Mouse (Mus musculus) liver, embryonic 16.5 days (tissue): ENCODE data around the gene Zc3hav1. TPM values are rescaled to one million over a fixed set of nuclear protein-coding genes. Genes with fewer than 3 reads are reported as not detected.

ENCODE experiments used
- ATAC-seq: fragments of 200-750 bp; cut with Nextera tagmentation; 2 replicates; pipeline ENCODE4 v1.8.0; 2017; ENCODE audit warnings: low read depth, mild to moderate bottlenecking, moderate number of reproducible peaks, moderate library complexity
- H3K27ac ChIP-seq: fragments of 300-500 bp; sonication (generic); 2 replicates; pipeline ENCODE4 v1.5.1; 2014; ENCODE audit warnings: mild to moderate bottlenecking, low read length
- H3K27me3 ChIP-seq: fragments of 300-500 bp; sonication (generic); 2 replicates; pipeline ENCODE4 v1.6.1; 2014; ENCODE audit warnings: low read depth, low read length, mixed read lengths; ENCODE audit not compliant: control insufficient read depth, insufficient read depth
- H3K36me3 ChIP-seq: fragments of 300-500 bp; sonication (generic); 2 replicates; pipeline ENCODE4 v1.6.1; 2014; ENCODE audit warnings: mild to moderate bottlenecking; ENCODE audit not compliant: control insufficient read depth, insufficient read depth
- H3K4me1 ChIP-seq: fragments of 300-500 bp; sonication (generic); 2 replicates; pipeline ENCODE4 v1.6.1; 2014; ENCODE audit warnings: low read depth, low read length, mixed read lengths; ENCODE audit not compliant: control insufficient read depth
- H3K4me2 ChIP-seq: fragments of 300-500 bp; sonication (generic); 2 replicates; pipeline ENCODE4 v1.6.1; 2014; ENCODE audit warnings: low read depth, low read length, mixed read lengths
- H3K4me3 ChIP-seq: fragments of 300-500 bp; sonication (generic); 2 replicates; pipeline ENCODE4 v1.5.1; 2014; ENCODE audit warnings: low read depth, mild to moderate bottlenecking, low read length
- H3K9ac ChIP-seq: fragments of 300-500 bp; sonication (generic); 2 replicates; pipeline ENCODE4 v1.6.1; 2014; ENCODE audit warnings: low read depth, low read length
- H3K9me3 ChIP-seq: fragments of 300-500 bp; sonication (generic); replicated peaks from 2 replicates; pipeline ENCODE4 v1.6.1; 2016; ENCODE audit warnings: low read length; ENCODE audit not compliant: control insufficient read depth
- WGBS: fragments of 180-500 bp; shearing (Covaris S2); extraction: QIAGEN DNeasy Blood & Tissue Kit; methylation state at CpG from one replicate; pipeline ENCODE4 v1.1.7; 2014; ENCODE audit not compliant: insufficient replicate concordance; 5-methylcytosine and 5-hydroxymethylcytosine counted together
- polyA plus RNA-seq: library from polyadenylated mRNA; unstranded; fragments of >200 nt; fragmentation: Nextera tagmentation; extraction: Ambion mirVana; gene quantifications from 2 replicates; pipeline ENCODE4 v1.2.1, GENCODE M21; 2015

The Zc3hav1 gene
- 21.4 and 22.3 TPM in 2 replicates for polyA plus RNA-seq

- peak; percentile 95 for ATAC-seq
- no peaks in the 10 kb centered on the region for H3K9me3 ChIP-seq
Observed at GRCm38 (mm10) chr6:38353811-38354722, at the start of gene Zc3hav1. Gene Zc3hav1 (minus strand): TSS chr6:38354603.

GRCm38 (mm10) chr6:38389671-38390070 lies 35.3 kb upstream of the Zc3hav1 start:
- H3K9ac ChIP-seq: no peak overlapping the region
- no peak overlapping the region for H3K4me2 ChIP-seq
- no peaks in the 10 kb centered on the region for H3K27me3 ChIP-seq
- H3K9me3 ChIP-seq: no peaks in the 10 kb centered on the region
- H3K4me1 ChIP-seq: no peaks in the 10 kb centered on the region
- no peak overlapping the region for H3K4me3 ChIP-seq
- H3K36me3 ChIP-seq: no peaks in the 10 kb centered on the region
- no peak for ATAC-seq
- 76% methylated on average over 3 of the region's 3 CpGs for WGBS
- no peak overlapping the region for H3K27ac ChIP-seq

More at GRCm38 (mm10) chr6:38353811-38354722, at the start of gene Zc3hav1:
- Histone ChIP-seq H3K4me2 (peak within 1 kb of the TSS; percentile 76), H3K9ac (peak within 1 kb of the TSS; percentile 96), H3K36me3 (peaks cover 3% of the 10 kb centered on the region), H3K4me3 (peak within 1 kb of the TSS; percentile 91), H3K4me1 (peaks cover 52% of the 10 kb centered on the region), H3K27ac (peak within 1 kb of the TSS; percentile 100), H3K27me3 (no peaks in the 10 kb centered on the region)
- whole genome bisulfite sequencing: under 1% methylated on average over 87 of the region's 87 CpGs

- Histone ChIP-seq H3K27ac (peak within 1 kb of the TSS; percentile 66), H3K36me3 (no peaks in the 10 kb centered on the region), H3K4me1 (peaks cover 10% of the 10 kb centered on the region), H3K4me3 (peak within 1 kb of the TSS; percentile 68), H3K4me2 (peak within 1 kb of the TSS; percentile 96), H3K27me3 (no peaks in the 10 kb centered on the region), H3K9me3 (no peaks in the 10 kb centered on the region), H3K9ac (peak within 1 kb of the TSS; percentile 74)
- WGBS: under 1% methylated on average over 26 of the region's 26 CpGs
- ATAC-seq: peak; percentile 91
Observed at GRCm38 (mm10) chr6:38381129-38381771, 26.8 kb upstream of the Zc3hav1 start, which contains the start of gene Ttc26. Gene Ttc26 (plus strand): TSS chr6:38381469.

- 2% methylated on average over 4 of the region's 4 CpGs for WGBS
- H3K27ac ChIP-seq: peak overlapping the region; percentile 66
- no peaks in the 10 kb centered on the region for H3K9me3 ChIP-seq
- H3K27me3 ChIP-seq: no peaks in the 10 kb centered on the region
- H3K36me3 ChIP-seq: no peaks in the 10 kb centered on the region
- H3K4me3 ChIP-seq: peak overlapping the region; percentile 68
- H3K9ac ChIP-seq: peak overlapping the region; percentile 74
- peak overlapping the region; percentile 96 for H3K4me2 ChIP-seq
- no peak for ATAC-seq
- H3K4me1 ChIP-seq: peaks cover 10% of the 10 kb centered on the region
Observed at GRCm38 (mm10) chr6:38380764-38381128, 26.3 kb upstream of the Zc3hav1 start.

GRCm38 (mm10) chr6:38374271-38374670 lies 19.9 kb upstream of the Zc3hav1 start:
- Histone ChIP-seq H3K4me2 (no peak overlapping the region), H3K27ac (no peak overlapping the region), H3K9me3 (no peaks in the 10 kb centered on the region), H3K4me3 (no peak overlapping the region), H3K9ac (no peak overlapping the region), H3K36me3 (no peaks in the 10 kb centered on the region), H3K27me3 (no peaks in the 10 kb centered on the region), H3K4me1 (no peaks in the 10 kb centered on the region)
- ATAC-seq: no peak
- 54% methylated on average over 1 of the region's 1 CpGs for WGBS

GRCm38 (mm10) chr6:38369945-38370344 lies 15.5 kb upstream of the Zc3hav1 start:
- Histone ChIP-seq H3K36me3 (no peaks in the 10 kb centered on the region), H3K4me2 (no peak overlapping the region), H3K4me1 (no peaks in the 10 kb centered on the region), H3K27ac (no peak overlapping the region), H3K9me3 (no peaks in the 10 kb centered on the region), H3K4me3 (no peak overlapping the region), H3K9ac (no peak overlapping the region), H3K27me3 (no peaks in the 10 kb centered on the region; the same call in 1 of the 2 replicates)
- ATAC-seq: no peak
- WGBS: 67% methylated on average over 3 of the region's 3 CpGs

GRCm38 (mm10) chr6:38364121-38364520 lies 9.7 kb upstream of the Zc3hav1 start:
- Histone ChIP-seq H3K27me3 (no peaks in the 10 kb centered on the region; the same call in 1 of the 2 replicates), H3K4me1 (peaks cover 18% of the 10 kb centered on the region), H3K4me3 (no peak overlapping the region), H3K9ac (no peak overlapping the region), H3K36me3 (no peaks in the 10 kb centered on the region), H3K4me2 (no peak overlapping the region), H3K27ac (no peak overlapping the region), H3K9me3 (no peaks in the 10 kb centered on the region)
- no peak for ATAC-seq

GRCm38 (mm10) chr6:38363370-38363769 lies 9.0 kb upstream of the Zc3hav1 start:
- no peaks in the 10 kb centered on the region; the same call in 1 of the 2 replicates for H3K27me3 ChIP-seq
- ATAC-seq: no peak
- H3K27ac ChIP-seq: no peak overlapping the region
- H3K4me1 ChIP-seq: peaks cover 21% of the 10 kb centered on the region
- no peaks in the 10 kb centered on the region for H3K36me3 ChIP-seq
- H3K4me2 ChIP-seq: no peak overlapping the region
- 55% methylated on average over 4 of the region's 4 CpGs for WGBS
- no peaks in the 10 kb centered on the region for H3K9me3 ChIP-seq
- H3K4me3 ChIP-seq: no peak overlapping the region
- no peak overlapping the region for H3K9ac ChIP-seq

GRCm38 (mm10) chr6:38361937-38362336 lies 7.5 kb upstream of the Zc3hav1 start:
- no peak for ATAC-seq
- Histone ChIP-seq H3K4me1 (peaks cover 28% of the 10 kb centered on the region), H3K9me3 (no peaks in the 10 kb centered on the region), H3K9ac (no peak overlapping the region), H3K36me3 (no peaks in the 10 kb centered on the region), H3K27ac (no peak overlapping the region), H3K4me2 (no peak overlapping the region), H3K4me3 (no peak overlapping the region), H3K27me3 (no peaks in the 10 kb centered on the region)
- 70% methylated on average over 1 of the region's 1 CpGs for WGBS
